Mouse (Mus musculus): ENCODE data around the gene Gde1. TPM values are rescaled to one million over a fixed set of nuclear protein-coding genes. Genes with fewer than 3 reads are reported as not detected.

The Gde1 gene
- polyA plus RNA-seq, 1 experiment from 2014 or later, result 87.9 TPM

DNA sequence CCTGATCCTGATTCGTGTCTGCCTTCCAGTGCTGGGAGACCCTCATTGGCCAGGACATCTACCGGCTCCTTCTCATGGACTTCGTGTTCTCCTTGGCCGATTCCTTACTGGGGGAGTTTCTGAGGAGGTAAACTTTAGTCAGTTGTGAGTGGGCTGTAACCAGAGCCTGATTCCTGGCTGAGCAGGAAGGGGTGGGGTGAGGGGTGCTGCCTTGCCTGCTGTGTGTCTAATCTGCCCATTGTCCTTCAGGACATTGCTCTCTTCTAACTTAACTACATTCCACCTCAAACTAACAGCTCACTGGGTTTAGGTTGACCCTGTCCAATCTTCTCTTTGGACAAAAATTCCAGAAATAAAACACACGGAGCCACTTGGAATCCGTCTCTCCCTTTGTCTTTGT lies 48.8 kb downstream of the Gde1 start:
- Histone ChIP-seq H3K9ac (no peak overlapping the region), H3K27ac (replicated peaks) (no peak overlapping the region), H3K4me2 (replicated peaks) (no peak overlapping the region), H3K4me3 (replicated peaks) (no peak overlapping the region), H3K4me1 (no peaks in the 10 kb centered on the region), H3K9me3 (replicated peaks) (no peaks in the 10 kb centered on the region), H3K36me3 (no peaks in the 10 kb centered on the region), H3K27me3 (no peaks in the 10 kb centered on the region)
- WGBS, result 33% methylated on average over 6 of the region's 6 CpGs
- no peak for ATAC-seq (ENCODE audit: insufficient number of reproducible peaks, low FRiP score, low TSS enrichment, low read depth)

DNA sequence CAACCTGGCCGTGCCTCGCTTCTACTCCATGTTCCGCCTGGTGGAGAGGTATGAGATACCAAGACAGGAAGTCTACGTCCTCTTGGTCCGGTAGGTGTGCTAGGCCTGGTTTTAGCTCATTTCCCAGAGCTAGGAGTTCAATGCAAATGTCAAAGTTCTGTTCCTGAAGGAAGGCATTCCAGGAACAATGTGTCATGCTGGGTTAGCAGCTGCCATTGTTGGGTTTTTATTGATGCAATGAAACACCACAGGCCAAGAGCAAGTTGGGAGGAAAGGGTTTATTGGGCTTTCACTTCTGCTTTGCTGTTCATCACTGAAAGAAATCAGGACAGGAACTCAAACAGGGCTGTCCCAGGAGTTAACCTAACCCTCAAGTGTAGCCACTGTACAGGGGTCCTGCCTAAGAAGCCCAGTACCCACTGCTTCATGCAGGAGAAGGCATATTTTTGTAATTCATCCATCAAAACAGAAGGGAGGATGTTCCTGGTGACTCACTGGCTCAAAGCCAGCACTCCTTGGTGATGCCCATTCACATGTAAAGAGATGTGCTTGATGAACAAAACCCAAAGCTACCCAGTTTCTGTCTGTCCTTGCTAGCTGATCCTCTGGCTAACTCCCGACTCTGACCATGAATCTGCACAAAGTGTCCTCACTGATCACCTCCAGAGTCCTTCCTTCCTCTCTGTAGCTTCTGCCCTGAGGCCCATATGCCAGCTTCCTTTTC lies 52.8 kb downstream of the Gde1 start:
- Histone ChIP-seq H3K27me3 (no peaks in the 10 kb centered on the region), H3K36me3 (no peaks in the 10 kb centered on the region), H3K4me2 (replicated peaks) (no peak overlapping the region), H3K27ac (replicated peaks) (no peak overlapping the region), H3K9me3 (replicated peaks) (no peaks in the 10 kb centered on the region), H3K9ac (no peak overlapping the region), H3K4me1 (no peaks in the 10 kb centered on the region), H3K4me3 (replicated peaks) (no peak overlapping the region)
- 79% methylated on average over 6 of the region's 6 CpGs for WGBS
- ATAC-seq (ENCODE audit: insufficient number of reproducible peaks, low FRiP score, low TSS enrichment, low read depth), result no peak

DNA sequence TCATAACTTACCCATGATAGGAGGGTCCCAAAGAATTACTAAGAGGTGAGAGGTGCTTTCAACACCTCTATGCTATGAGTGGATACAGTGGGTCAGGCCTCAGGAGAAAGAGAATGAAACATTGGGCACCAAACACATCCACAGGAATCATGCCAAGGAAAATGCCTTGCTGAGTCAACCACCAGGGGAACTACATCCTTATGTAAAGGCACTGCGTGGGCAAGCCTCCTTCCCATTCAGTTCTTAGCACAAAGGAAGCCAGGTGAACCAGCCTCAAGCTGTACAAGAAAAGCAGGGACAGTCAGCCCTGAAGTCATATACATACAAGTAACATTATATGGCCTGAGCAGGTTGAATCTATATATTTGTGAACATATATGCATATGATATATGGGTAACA lies 54.7 kb downstream of the Gde1 start:
- Histone ChIP-seq H3K4me3 (replicated peaks) (no peak overlapping the region), H3K27me3 (no peaks in the 10 kb centered on the region), H3K9me3 (replicated peaks) (no peaks in the 10 kb centered on the region), H3K27ac (replicated peaks) (no peak overlapping the region), H3K4me1 (no peaks in the 10 kb centered on the region), H3K9ac (no peak overlapping the region), H3K36me3 (no peaks in the 10 kb centered on the region), H3K4me2 (replicated peaks) (no peak overlapping the region)
- WGBS, result 64% methylated on average over 1 of the region's 1 CpGs
- no peak for ATAC-seq (ENCODE audit: insufficient number of reproducible peaks, low FRiP score, low TSS enrichment, low read depth)

DNA sequence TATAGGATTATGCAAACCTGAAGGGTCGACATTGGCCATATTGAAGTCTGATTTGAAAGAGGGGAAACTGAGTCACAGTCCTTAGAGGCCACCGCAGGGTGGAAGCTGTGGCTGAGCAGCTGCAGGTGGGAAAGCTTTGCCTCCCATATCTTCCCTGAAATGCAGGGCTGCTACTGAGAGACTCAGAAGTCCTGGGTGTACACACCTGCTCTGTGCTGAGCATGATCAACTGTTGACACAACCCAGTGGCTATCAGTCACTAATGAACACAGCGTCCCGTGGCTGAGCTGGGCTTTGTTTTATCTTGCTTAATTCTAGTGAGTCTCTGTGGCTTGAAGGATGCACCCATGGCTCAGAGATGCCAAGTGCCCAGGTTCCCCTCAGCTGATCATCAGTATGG lies 55.5 kb downstream of the Gde1 start:
- H3K9me3 ChIP-seq (replicated peaks), result no peaks in the 10 kb centered on the region
- 89% methylated on average over 4 of the region's 4 CpGs for WGBS
- no peaks in the 10 kb centered on the region for H3K36me3 ChIP-seq
- no peak for ATAC-seq (ENCODE audit: insufficient number of reproducible peaks, low FRiP score, low TSS enrichment, low read depth)
- H3K4me3 ChIP-seq (replicated peaks), result no peak overlapping the region
- no peak overlapping the region for H3K27ac ChIP-seq (replicated peaks)
- no peak overlapping the region for H3K4me2 ChIP-seq (replicated peaks)
- no peak overlapping the region for H3K9ac ChIP-seq
- H3K27me3 ChIP-seq, result no peaks in the 10 kb centered on the region
- no peaks in the 10 kb centered on the region for H3K4me1 ChIP-seq

DNA sequence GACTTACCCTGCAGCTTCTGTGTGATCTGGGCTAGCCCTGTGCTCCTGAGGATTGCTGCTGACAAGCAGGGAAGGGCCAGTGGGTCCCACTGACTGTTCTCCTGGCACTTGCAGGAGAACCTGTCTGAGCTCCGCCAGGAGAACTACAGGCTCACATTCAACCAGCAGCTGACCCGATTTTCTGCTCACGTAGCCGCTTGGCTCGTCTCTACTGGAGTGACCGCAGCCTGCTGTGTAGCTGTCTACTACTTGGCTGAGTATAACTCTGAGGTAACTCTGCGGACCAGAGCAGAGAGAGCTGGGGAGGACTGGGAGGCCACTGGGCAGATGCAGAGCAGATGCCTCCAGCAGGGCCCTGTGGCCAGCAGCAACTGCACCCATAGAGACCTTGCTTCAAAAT lies 56.2 kb downstream of the Gde1 start:
- Histone ChIP-seq H3K4me1 (no peaks in the 10 kb centered on the region), H3K36me3 (no peaks in the 10 kb centered on the region), H3K9me3 (replicated peaks) (no peaks in the 10 kb centered on the region), H3K27ac (replicated peaks) (no peak overlapping the region), H3K27me3 (no peaks in the 10 kb centered on the region), H3K4me2 (replicated peaks) (no peak overlapping the region), H3K9ac (no peak overlapping the region), H3K4me3 (replicated peaks) (no peak overlapping the region)
- no peak for ATAC-seq (ENCODE audit: insufficient number of reproducible peaks, low FRiP score, low TSS enrichment, low read depth)
- 80% methylated on average over 7 of the region's 7 CpGs for WGBS

DNA sequence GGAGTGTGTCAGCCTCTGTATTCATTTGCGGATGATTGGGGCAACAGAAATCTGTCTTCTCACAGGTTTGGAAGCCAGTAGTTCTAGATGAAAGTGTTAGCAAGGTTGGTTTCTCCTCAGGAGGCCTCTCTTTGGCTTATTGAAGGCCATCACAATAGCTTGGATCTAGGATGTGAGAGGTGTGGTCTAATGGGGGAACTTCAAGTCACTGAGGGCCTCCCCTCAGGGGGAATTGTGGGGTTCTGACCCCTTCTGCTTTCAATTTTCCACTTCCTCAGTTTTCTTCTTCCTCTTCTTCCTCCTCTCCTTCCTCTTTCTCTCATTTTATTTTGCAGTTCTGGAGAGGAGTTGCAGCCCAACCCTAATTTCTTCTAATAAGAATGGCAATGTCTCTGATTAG lies 59.3 kb downstream of the Gde1 start:
- no peak overlapping the region for H3K4me3 ChIP-seq (replicated peaks)
- H3K27me3 ChIP-seq, result no peaks in the 10 kb centered on the region
- no peak overlapping the region for H3K4me2 ChIP-seq (replicated peaks)
- ATAC-seq (ENCODE audit: insufficient number of reproducible peaks, low FRiP score, low TSS enrichment, low read depth), result no peak
- H3K9me3 ChIP-seq (replicated peaks), result no peaks in the 10 kb centered on the region
- H3K9ac ChIP-seq, result no peak overlapping the region
- H3K27ac ChIP-seq (replicated peaks), result no peak overlapping the region
- WGBS, result 86% methylated on average over 1 of the region's 1 CpGs
- H3K36me3 ChIP-seq, result no peaks in the 10 kb centered on the region
- H3K4me1 ChIP-seq, result no peaks in the 10 kb centered on the region

Other genes starting within 250 kb of the Gde1 start
- gene Itpripl2, start 213.8 kb downstream of the Gde1 start, polyA plus RNA-seq (2015; fragmentation: Nextera tagmentation; extraction: Ambion mirVana), result 7.2 and 8.6 TPM in 2 replicates
- 87.0 and 89.1 TPM in 2 replicates for gene Coq7, start 172.4 kb downstream of the Gde1 start, polyA plus RNA-seq (2015; fragmentation: Nextera tagmentation; extraction: Ambion mirVana)
- gene Tmc7, start 121.0 kb downstream of the Gde1 start, polyA plus RNA-seq (2015; fragmentation: Nextera tagmentation; extraction: Ambion mirVana), result 4.4 and 5.6 TPM in 2 replicates
- 0.46 and 0.55 TPM in 2 replicates for gene Tmc5, start 108.5 kb downstream of the Gde1 start, polyA plus RNA-seq (2015; fragmentation: Nextera tagmentation; extraction: Ambion mirVana)
- gene Ccp110, start 6.8 kb upstream of the Gde1 start, polyA plus RNA-seq (2015; fragmentation: Nextera tagmentation; extraction: Ambion mirVana), result 21.7 and 26.3 TPM in 2 replicates
- gene Vps35l, start 34.4 kb upstream of the Gde1 start, polyA plus RNA-seq (2015; fragmentation: Nextera tagmentation; extraction: Ambion mirVana), result 63.0 and 67.6 TPM in 2 replicates
- 4.3 and 5.4 TPM in 2 replicates for gene Iqck, start 150.0 kb upstream of the Gde1 start, polyA plus RNA-seq (2015; fragmentation: Nextera tagmentation; extraction: Ambion mirVana)
- 86.7 and 95.2 TPM in 2 replicates for gene Knop1, start 150.5 kb upstream of the Gde1 start, polyA plus RNA-seq (2015; fragmentation: Nextera tagmentation; extraction: Ambion mirVana)